Mouse (Mus musculus) thymus, adult 2 months (tissue): ENCODE measurements around the gene Hhat.

ENCODE experiments used
- CTCF ChIP-seq: fragments of 200-500 bp; IDR thresholded peaks from 2 replicates; pipeline ENCODE4 v1.5.1; 2012; ENCODE audit warnings: mild to moderate bottlenecking, control low read depth, low read length, moderate library complexity, borderline replicate concordance; ENCODE audit not compliant: control insufficient read depth, poor library complexity, insufficient read depth; ENCODE audit errors: extremely low read depth
- POLR2A ChIP-seq: fragments of 200-500 bp; IDR thresholded peaks from 2 replicates; pipeline ENCODE4 v1.6.1; 2012; ENCODE audit warnings: mild to moderate bottlenecking, low read length, control low read depth, moderate library complexity; ENCODE audit not compliant: control insufficient read depth, poor library complexity, insufficient read depth; ENCODE audit errors: extremely low read depth

DNA sequence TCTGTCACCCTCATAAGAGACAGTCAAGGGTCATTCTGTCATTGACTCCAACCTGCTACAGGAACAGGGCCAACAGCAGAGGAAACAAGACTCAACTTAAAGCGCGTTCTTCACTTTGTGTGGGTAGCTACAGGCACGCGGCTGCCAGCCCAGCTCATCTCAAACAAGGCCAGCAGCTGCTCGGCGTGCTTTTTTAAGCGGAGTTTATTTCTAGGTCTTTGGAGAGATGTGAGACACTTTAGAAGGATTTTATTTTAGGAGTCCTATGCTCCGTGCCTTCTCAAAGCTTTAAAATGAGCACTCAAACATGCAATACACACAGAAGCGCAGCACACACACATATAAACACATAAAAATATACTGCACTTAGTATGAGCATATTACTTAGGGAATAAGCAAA is 183.6 kb downstream of the Hhat start:
- no peak for TF ChIP-seq CTCF
- TF ChIP-seq POLR2A: no peak
